Mouse (Mus musculus) liver, embryonic 13.5 days (tissue): ENCODE measurements around the gene Mif4gd. TPM values are rescaled to one million over a fixed set of nuclear protein-coding genes. Genes with fewer than 3 reads are reported as not detected.

Experiments used
- ATAC-seq: fragments of 200-750 bp; cut with Nextera tagmentation; 2 replicates; pipeline ENCODE4 v1.8.0; 2017; ENCODE audit warnings: low read depth, mild to moderate bottlenecking, moderate number of reproducible peaks, moderate library complexity
- DNase-seq: peaks from one replicate; pipeline ENCODE4 v3.0.0; 2022
- H3K27ac ChIP-seq: fragments of 300-500 bp; sonication (generic); 2 replicates; pipeline ENCODE4 v1.5.1; 2015; ENCODE audit warnings: moderate library complexity, mild to moderate bottlenecking, inconsistent platforms
- H3K27me3 ChIP-seq: fragments of 300-500 bp; sonication (generic); 2 replicates; pipeline ENCODE4 v1.6.1; 2015; ENCODE audit warnings: mild to moderate bottlenecking, inconsistent platforms
- H3K36me3 ChIP-seq: fragments of 300-500 bp; sonication (generic); 2 replicates; pipeline ENCODE4 v1.6.1; 2015; ENCODE audit warnings: mild to moderate bottlenecking, inconsistent platforms
- H3K4me1 ChIP-seq: fragments of 300-500 bp; sonication (generic); replicated peaks from 2 replicates; pipeline ENCODE4 v1.6.1; 2015; ENCODE audit warnings: inconsistent platforms
- H3K4me2 ChIP-seq: fragments of 300-500 bp; sonication (generic); 2 replicates; pipeline ENCODE4 v1.6.1; 2015; ENCODE audit warnings: inconsistent platforms, mild to moderate bottlenecking, moderate library complexity
- H3K4me3 ChIP-seq: fragments of 300-500 bp; sonication (generic); replicated peaks from 2 replicates; pipeline ENCODE4 v1.5.1; 2015; ENCODE audit warnings: mild to moderate bottlenecking, inconsistent platforms
- H3K9ac ChIP-seq: fragments of 300-500 bp; sonication (generic); 2 replicates; pipeline ENCODE4 v1.6.1; 2015; ENCODE audit warnings: mild to moderate bottlenecking, inconsistent platforms
- H3K9me3 ChIP-seq: fragments of 300-500 bp; sonication (generic); replicated peaks from 2 replicates; pipeline ENCODE4 v1.6.1; 2016; ENCODE audit warnings: inconsistent platforms
- WGBS: fragments of 180-500 bp; shearing (Covaris S2); methylation state at CpG from one replicate; pipeline ENCODE4 v1.1.7; 2015; ENCODE audit not compliant: insufficient replicate concordance; 5-methylcytosine and 5-hydroxymethylcytosine counted together
- polyA plus RNA-seq: library from polyadenylated mRNA; unstranded; fragments of >200 nt; fragmentation: Nextera tagmentation; extraction: Ambion mirVana; gene quantifications from 2 replicates; pipeline ENCODE4 v1.2.1, GENCODE M21; 2015

Mif4gd gene
- polyA plus RNA-seq, 1 experiment from 2014 or later = 26.8 TPM

DNA sequence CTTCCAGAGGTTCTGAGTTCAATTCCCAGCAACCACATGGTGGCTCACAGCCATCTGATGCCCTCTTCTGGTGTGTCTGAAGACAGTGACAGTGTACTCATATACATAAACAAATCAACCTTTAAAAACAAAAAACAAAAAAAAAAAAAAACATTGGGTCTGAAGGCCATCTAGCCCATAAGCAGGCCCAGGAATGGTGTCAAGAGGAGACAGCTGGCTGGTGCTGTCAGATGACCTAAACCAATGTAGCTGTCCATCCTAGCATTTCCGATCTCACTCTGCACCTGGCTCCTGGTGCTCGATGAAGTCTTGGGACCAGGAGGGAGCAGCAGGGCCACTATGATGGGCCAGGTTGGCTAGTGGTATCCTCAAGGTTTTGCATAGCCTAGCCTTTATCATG is 29.9 kb upstream of the Mif4gd start:
- peaks cover 39% of the 10 kb centered on the region for H3K36me3 ChIP-seq
- ATAC-seq (no peak), DNase-seq (no peak)
- no peaks in the 10 kb centered on the region for H3K9me3 ChIP-seq
- no peak overlapping the region for H3K27ac ChIP-seq
- H3K4me2 ChIP-seq = no peak overlapping the region
- no peak overlapping the region for H3K4me3 ChIP-seq
- H3K27me3 ChIP-seq = no peaks in the 10 kb centered on the region
- H3K4me1 ChIP-seq = peaks cover 26% of the 10 kb centered on the region
- 88% methylated on average over 2 of the region's 2 CpGs for WGBS
- H3K9ac ChIP-seq = no peak overlapping the region

DNA sequence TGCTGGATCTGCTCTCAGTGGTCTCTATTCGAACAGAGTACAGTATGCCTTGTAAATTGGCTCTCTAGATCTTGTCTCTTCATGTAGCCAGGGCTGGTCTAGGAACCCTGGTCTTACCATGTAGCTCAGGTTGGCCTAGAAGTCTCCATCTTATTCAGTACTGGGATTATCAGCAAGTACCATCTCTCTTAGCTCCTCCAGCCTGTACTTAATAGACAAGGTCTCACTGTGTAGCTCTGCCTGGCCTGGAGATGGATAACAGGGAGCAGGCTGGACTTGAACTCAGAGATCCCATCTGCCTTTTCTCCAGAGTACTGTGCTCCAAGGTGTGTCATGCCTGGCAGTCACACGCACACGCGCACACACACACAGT is 28.9 kb upstream of the Mif4gd start:
- 75% methylated on average over 4 of the region's 4 CpGs for WGBS
- DNase-seq = no peak
- no peaks in the 10 kb centered on the region for H3K9me3 ChIP-seq
- H3K4me1 ChIP-seq = peaks cover 26% of the 10 kb centered on the region
- H3K36me3 ChIP-seq = peaks cover 35% of the 10 kb centered on the region
- ATAC-seq = 0 out of 2 replicates have a peak, but pooled peaks have one; percentile 13
- no peak overlapping the region for H3K9ac ChIP-seq
- no peak overlapping the region for H3K27ac ChIP-seq
- no peak overlapping the region for H3K4me3 ChIP-seq
- no peaks in the 10 kb centered on the region for H3K27me3 ChIP-seq
- H3K4me2 ChIP-seq = no peak overlapping the region

DNA sequence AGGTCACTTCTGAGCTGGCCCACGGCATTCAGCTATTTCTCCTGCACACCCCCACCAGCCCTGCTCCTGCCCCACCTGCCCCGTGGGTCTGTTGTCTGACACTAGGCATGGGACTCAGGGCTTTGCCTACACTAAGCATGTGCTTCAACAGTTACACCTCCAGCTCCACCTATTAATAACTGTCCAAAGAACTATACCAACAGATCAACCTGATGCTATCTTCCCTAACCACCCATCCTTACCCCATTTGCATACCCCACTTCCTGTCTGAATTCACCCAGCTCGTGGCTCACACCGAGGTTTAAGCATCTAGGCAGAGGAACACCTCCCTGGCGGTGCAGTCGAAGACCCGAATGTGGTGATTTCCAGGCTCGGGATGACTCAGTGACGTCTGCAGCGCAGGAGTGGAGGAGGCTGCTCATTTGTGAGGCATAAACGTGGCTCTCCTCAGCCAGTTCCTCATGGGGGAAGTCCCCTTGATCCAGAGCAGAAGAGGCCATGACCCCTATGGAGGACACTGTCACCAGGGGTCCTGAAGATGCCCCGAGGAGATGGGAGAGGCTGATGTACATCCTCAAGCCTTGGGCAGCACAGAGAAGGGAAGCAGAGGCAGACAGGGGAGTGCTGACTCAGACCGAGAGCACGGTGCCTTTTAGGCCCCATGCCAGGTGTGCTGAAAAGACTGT is 28.4 kb upstream of the Mif4gd start:
- Histone ChIP-seq H3K4me1 (peaks cover 26% of the 10 kb centered on the region), H3K9me3 (no peaks in the 10 kb centered on the region), H3K27me3 (no peaks in the 10 kb centered on the region), H3K9ac (no peak overlapping the region), H3K4me2 (no peak overlapping the region), H3K36me3 (peaks cover 30% of the 10 kb centered on the region), H3K4me3 (no peak overlapping the region), H3K27ac (peak overlapping the region; percentile 29; the same call in 1 of the 2 replicates)
- no peak for DNase-seq
- 0 out of 2 replicates have a peak, but pooled peaks have one; percentile 25 for ATAC-seq
- 17% methylated on average over 14 of the region's 14 CpGs for WGBS

DNA sequence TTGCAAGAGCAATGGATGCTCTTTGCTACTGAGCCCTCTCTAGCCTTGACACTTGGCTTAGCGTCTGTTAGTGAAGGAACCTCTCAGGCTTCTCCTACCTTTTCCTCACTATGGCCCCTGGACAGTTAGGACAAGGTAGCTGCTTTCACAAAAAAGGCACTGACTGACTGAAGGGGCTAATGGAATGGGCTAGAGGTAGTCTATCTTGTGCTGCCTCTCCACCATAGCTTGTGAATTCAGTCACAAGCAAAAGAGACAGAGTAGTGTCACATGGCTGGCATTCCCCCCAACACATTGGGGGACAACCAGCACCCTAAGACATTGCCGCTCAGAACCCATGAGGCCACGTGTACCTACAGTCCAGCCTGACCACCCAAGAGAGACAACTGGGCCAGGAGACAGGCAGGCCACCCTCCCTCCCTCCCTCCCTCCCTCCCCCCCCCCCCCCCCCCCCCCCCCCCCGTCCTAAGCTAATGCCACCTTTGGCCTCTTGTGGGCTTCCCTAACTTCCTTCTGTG is 27.6 kb upstream of the Mif4gd start:
- Histone ChIP-seq H3K36me3 (peaks cover 23% of the 10 kb centered on the region), H3K27me3 (no peaks in the 10 kb centered on the region), H3K4me3 (no peak overlapping the region), H3K9me3 (no peaks in the 10 kb centered on the region), H3K4me2 (no peak overlapping the region), H3K27ac (no peak overlapping the region), H3K9ac (no peak overlapping the region), H3K4me1 (peaks cover 26% of the 10 kb centered on the region)
- DNase-seq (no peak), ATAC-seq (no peak)
- 71% methylated on average over 3 of the region's 4 CpGs for WGBS

DNA sequence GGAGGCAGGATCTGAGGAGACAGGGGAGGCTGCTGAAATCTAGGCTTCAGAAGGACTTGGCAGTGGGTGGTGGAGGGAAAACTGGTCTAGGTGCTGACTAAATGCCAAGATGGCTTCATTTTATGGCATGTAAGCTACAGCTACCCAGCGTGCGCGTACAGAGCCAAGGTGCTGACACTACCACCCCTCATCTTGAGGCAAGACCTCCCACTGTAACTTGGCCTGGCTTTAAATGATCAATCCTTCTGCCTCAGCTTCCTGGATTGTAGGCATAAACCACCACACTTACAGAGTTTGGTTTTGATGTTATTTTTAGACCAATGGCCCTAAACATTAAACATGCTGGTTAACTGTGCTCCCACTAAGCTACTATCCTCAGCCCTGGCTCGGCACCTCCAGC is 26.8 kb upstream of the Mif4gd start:
- ATAC-seq = no peak

DNA sequence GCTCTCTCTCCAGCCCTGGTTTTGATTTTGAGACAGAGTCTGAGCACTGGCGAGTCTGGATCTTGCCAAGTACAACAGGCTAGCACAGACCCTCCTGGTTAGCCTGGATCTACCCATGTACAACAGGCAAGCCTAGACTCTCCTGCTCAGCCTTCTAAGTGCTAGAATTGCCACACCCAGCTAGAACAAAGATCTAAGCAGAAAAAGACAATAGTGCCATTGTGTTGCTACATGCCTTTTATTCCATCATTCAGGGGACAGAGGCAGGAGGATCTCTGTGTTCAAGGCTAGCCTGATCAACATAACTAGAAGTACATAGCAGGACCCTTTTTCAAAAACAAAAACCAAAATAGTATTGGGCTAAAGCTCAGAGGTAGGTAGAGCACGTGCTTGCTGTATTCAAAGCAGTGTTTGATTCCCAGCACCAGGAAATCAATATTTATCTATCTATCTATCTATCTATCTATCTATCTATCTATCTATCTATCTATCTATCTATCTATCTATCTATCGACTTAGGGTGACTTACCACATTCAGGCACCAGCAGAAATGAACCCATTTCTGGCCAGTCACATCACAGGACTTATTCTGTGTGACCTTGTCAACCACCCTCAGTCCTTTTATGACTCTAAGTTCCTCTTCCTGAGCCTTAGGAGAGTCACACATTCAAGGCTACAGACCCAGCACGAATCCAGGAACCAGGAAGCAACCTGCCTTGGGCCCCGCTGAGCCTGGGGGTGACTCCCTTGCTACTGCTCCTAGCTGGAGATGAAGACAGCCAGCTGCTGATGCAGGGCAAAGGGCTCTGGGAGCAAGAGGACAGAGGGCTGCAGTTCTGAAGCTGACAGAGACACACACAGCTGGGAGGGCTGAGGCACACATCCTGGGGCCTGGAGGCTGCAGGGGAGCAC is 26.0 kb upstream of the Mif4gd start:
- no peak overlapping the region for H3K4me2 ChIP-seq
- WGBS = 33% methylated on average over 5 of the region's 5 CpGs
- no peak overlapping the region for H3K27ac ChIP-seq
- DNase-seq (no peak), ATAC-seq (no peak)
- H3K9me3 ChIP-seq = no peaks in the 10 kb centered on the region
- no peaks in the 10 kb centered on the region for H3K27me3 ChIP-seq
- peaks cover 10% of the 10 kb centered on the region for H3K36me3 ChIP-seq
- H3K9ac ChIP-seq = no peak overlapping the region
- H3K4me3 ChIP-seq = no peak overlapping the region
- peaks cover 23% of the 10 kb centered on the region for H3K4me1 ChIP-seq

More for the DNA sequence above, 26.8 kb upstream of the Mif4gd start:
- Histone ChIP-seq H3K4me1 (peaks cover 26% of the 10 kb centered on the region), H3K27me3 (no peaks in the 10 kb centered on the region), H3K36me3 (peaks cover 15% of the 10 kb centered on the region), H3K9me3 (no peaks in the 10 kb centered on the region), H3K4me3 (no peak overlapping the region), H3K27ac (no peak overlapping the region), H3K4me2 (no peak overlapping the region), H3K9ac (no peak overlapping the region)
- DNase-seq = no peak
- WGBS = 75% methylated on average over 4 of the region's 4 CpGs

DNA sequence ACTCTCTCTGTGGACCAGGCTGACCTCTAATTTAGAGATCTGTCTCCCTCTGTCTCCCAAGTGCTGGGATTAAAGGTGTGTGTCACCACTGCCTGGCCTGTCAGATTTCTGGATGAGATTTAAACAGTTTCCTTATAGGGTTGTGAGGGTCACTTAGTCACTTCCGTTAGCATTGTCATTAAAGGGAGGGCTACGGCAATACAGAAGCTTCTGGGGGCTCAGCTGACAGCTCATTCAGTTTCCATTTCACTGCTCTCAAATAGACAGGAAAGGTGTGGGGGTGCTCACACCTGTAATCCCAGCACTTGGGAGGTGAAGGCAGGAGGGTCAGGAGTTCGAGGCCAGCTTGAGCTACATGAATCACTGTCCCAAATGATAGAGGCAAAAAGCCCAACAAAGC is 24.2 kb upstream of the Mif4gd start:
- no peak overlapping the region for H3K4me3 ChIP-seq
- H3K4me2 ChIP-seq = no peak overlapping the region
- no peaks in the 10 kb centered on the region for H3K36me3 ChIP-seq
- 65% methylated on average over 3 of the region's 3 CpGs for WGBS
- no peak for ATAC-seq
- H3K4me1 ChIP-seq = peaks cover 20% of the 10 kb centered on the region
- H3K9me3 ChIP-seq = no peaks in the 10 kb centered on the region
- H3K27me3 ChIP-seq = no peaks in the 10 kb centered on the region
- H3K27ac ChIP-seq = no peak overlapping the region
- DNase-seq = no peak
- no peak overlapping the region for H3K9ac ChIP-seq

DNA sequence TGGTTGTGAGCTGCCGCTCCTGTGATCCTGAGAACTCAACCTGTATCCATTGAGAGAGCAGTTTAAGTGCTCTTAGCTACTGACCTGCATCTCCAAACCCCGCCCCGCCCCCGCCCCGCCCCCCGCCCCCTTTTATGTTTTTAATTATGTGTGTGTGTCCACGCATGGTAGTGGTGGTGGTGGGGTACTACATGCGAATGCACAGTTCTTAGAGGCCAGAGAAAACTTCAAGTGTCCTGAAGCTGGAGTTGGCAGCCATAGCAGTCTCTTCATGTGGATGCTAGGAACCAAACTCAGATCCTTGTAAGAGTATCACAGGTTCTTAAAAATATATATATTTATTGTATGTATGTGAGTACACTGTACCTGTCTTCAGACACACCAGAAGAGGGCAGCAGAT is 22.7 kb upstream of the Mif4gd start:
- WGBS = 64% methylated on average over 8 of the region's 8 CpGs
- H3K4me3 ChIP-seq = no peak overlapping the region
- H3K4me1 ChIP-seq = peaks cover 16% of the 10 kb centered on the region
- H3K9ac ChIP-seq = no peak overlapping the region
- no peak overlapping the region for H3K27ac ChIP-seq
- ATAC-seq (no peak), DNase-seq (no peak)
- H3K9me3 ChIP-seq = no peaks in the 10 kb centered on the region
- H3K27me3 ChIP-seq = no peaks in the 10 kb centered on the region
- H3K36me3 ChIP-seq = no peaks in the 10 kb centered on the region
- no peak overlapping the region for H3K4me2 ChIP-seq

DNA sequence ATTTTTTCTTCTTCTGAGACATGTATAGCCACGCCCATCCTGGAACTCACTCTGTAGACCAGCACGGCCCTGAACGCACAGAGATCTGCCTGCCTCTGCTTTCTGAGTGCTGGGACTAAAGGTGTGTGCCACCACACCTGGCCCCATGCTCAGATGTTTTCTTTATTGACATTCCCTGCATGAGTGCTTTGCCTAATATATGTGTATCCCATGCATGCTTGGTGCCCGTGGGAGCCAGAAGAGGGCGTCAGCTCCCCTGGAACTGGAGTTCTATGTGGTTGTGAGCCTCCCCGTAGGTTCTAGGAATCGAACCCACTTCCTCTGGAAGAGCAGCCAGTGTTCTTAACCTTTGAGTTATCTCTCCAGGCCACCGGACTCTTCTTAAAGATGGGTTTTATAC is 22.3 kb upstream of the Mif4gd start:
- ATAC-seq = no peak
- no peak for DNase-seq
- no peak overlapping the region for H3K4me2 ChIP-seq
- H3K36me3 ChIP-seq = no peaks in the 10 kb centered on the region
- no peak overlapping the region for H3K4me3 ChIP-seq
- H3K9ac ChIP-seq = no peak overlapping the region
- H3K4me1 ChIP-seq = peaks cover 17% of the 10 kb centered on the region
- no peaks in the 10 kb centered on the region for H3K27me3 ChIP-seq
- 70% methylated on average over 8 of the region's 8 CpGs for WGBS
- no peaks in the 10 kb centered on the region for H3K9me3 ChIP-seq
- H3K27ac ChIP-seq = no peak overlapping the region

DNA sequence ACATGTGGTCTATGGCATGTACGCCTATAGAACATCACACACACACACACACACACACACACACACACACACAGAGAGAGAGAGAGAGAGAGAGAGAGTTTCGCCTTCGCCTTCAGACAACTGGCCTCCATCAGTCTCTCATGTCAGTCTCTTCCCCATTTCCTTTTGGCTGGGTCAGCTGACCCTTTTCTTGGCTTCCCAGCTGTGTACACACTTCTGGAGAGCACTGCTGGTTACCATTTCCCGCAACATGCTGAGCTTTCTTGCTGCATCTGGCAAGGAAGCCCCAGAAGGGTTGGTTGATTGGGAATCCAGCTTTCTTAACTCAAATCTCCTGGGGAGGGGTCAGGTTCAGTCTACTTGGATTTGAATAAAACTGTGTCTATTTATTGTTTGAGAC is 21.3 kb upstream of the Mif4gd start:
- no peak overlapping the region for H3K4me3 ChIP-seq
- H3K27me3 ChIP-seq = no peaks in the 10 kb centered on the region
- no peaks in the 10 kb centered on the region for H3K36me3 ChIP-seq
- DNase-seq (no peak), ATAC-seq (no peak)
- H3K4me1 ChIP-seq = peaks cover 16% of the 10 kb centered on the region
- WGBS = 63% methylated on average over 4 of the region's 4 CpGs
- no peak overlapping the region for H3K4me2 ChIP-seq
- no peaks in the 10 kb centered on the region for H3K9me3 ChIP-seq
- H3K9ac ChIP-seq = no peak overlapping the region
- no peak overlapping the region for H3K27ac ChIP-seq

DNA sequence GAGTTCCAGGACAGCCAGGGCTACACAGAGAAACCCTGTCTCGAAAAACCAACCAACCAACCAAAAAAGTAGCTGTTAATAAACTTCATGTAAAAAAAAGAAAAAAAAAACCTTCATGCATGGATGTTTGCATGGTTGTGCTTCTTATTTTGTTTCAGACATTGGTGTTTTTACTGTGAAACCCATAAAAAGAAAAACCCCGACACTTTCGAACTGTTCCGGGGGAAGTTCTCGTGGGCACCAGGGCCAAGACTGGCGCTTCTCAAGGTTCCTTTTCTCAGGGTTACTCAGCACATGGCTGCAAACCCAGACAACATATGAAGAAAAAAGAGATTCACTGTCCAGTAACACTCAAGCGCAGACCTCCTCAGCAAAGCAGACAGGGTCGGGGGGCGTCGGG is 20.1 kb upstream of the Mif4gd start:
- no peak overlapping the region for H3K27ac ChIP-seq

More for the DNA sequence above, 20.1 kb upstream of the Mif4gd start:
- H3K4me3 ChIP-seq = no peak overlapping the region
- no peaks in the 10 kb centered on the region for H3K36me3 ChIP-seq
- ATAC-seq (no peak), DNase-seq (no peak)
- H3K9me3 ChIP-seq = no peaks in the 10 kb centered on the region
- no peak overlapping the region for H3K4me2 ChIP-seq
- no peak overlapping the region for H3K9ac ChIP-seq
- WGBS = 67% methylated on average over 10 of the region's 10 CpGs
- H3K27me3 ChIP-seq = no peaks in the 10 kb centered on the region
- peaks cover 20% of the 10 kb centered on the region for H3K4me1 ChIP-seq
